Mouse (Mus musculus) heart, postnatal 10 days (tissue): Measurements from ENCODE around the gene Pcsk2. TPM values are rescaled to one million over a fixed set of nuclear protein-coding genes. Genes with fewer than 3 reads are reported as not detected.

ENCODE experiments used
- DNase-seq, 2 experiments: peaks; one replicate each; pipeline ENCODE4 v3.0.0; 2021
- intact Hi-C: fragments of 180-260 bp; cut with DNase I; formaldehyde crosslinking; loops from one replicate; pipeline ENCODE4 v1.15.1; 2025
- total RNA-seq, 2 experiments: library from RNA; stranded (reverse); gene quantifications; 2 replicates each; pipeline ENCODE4 v1.2.3; 2021

Pcsk2 gene
- total RNA-seq, 2 experiments from 2014 or later = not detected

DNA sequence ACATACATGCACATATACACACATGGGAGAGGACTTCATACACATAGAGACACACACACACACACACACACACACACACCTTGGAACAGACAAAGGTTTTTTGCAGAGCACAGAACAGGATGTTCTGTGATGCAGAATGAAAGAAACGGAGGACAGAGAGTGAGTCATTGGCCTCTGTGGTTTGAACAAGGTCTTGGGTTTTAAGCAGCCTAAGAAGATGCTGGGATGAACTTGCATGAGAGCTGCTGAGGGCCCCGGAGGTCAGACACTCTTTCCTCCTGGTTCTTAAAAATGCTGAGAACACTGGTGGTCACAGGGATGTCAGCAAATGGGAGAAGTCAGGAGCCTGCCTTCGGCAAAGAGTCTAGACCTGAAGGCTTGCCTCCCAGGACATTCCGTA, 178.1 kb downstream of the Pcsk2 start:
- no peak for DNase-seq
- intact Hi-C loops = no loop called here

DNA sequence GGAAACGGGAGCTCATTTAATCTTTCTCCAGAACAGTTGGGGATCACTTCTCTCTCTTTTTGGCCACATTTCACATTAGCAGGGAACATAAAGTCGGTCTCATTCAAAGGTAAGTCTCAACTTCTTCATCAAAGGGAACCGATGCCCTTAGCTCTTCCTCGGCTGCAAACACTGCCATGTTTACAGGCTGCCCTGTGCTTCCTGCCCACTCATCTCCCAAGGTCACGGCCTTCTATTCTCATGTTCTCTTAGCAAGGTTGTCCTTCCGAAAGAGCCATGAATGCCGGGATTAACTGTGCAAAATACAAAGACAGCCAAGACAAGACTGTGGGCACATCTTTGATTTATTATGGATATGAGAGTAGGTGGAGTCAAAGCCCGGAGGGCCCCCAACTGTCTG, 178.8 kb downstream of the Pcsk2 start:
- no peak for DNase-seq
- intact Hi-C loops = no loop called here

DNA sequence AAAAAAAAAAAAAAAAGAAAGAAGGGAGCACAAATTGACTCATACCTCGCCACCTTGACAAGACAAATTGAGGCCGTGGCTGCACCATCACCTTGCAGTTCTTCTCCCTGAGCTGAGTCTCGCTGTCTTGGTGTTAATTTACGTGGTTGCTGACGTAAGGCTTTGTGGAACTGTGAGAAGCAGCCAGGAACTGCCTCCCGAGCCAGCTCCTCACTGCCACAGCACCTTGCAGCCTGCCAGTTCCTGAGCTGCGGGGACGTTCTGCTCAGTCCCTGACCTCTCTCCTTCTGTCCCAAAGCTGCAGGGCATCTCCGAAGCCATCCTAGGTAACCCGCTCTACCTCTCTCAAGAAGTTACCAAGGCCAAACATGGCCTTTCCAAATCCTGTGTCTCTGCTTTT, 186.5 kb downstream of the Pcsk2 start:
- intact Hi-C loops = no loop called here

DNA sequence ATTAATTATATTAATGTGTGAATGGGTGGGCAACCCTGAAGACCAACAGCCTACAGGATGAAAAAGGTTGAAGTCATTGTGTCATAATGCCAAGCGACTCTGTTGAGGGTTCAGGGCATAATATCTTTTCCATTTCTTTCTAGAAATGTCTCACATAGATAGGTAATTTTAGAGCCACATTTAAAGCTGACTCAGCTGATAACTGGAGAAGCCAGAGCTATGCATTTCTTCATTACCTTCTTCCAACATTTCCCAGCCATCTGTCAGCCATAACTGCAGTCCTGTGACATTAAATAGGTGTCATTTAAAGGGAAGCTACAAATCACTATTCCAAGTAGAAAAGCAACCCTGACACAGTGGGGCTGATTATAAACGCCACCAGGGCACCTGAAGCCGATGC, 189.5 kb downstream of the Pcsk2 start:
- intact Hi-C loops = no loop called here
- no peak for DNase-seq

More for the DNA sequence above, 186.5 kb downstream of the Pcsk2 start:
- DNase-seq = no peak

DNA sequence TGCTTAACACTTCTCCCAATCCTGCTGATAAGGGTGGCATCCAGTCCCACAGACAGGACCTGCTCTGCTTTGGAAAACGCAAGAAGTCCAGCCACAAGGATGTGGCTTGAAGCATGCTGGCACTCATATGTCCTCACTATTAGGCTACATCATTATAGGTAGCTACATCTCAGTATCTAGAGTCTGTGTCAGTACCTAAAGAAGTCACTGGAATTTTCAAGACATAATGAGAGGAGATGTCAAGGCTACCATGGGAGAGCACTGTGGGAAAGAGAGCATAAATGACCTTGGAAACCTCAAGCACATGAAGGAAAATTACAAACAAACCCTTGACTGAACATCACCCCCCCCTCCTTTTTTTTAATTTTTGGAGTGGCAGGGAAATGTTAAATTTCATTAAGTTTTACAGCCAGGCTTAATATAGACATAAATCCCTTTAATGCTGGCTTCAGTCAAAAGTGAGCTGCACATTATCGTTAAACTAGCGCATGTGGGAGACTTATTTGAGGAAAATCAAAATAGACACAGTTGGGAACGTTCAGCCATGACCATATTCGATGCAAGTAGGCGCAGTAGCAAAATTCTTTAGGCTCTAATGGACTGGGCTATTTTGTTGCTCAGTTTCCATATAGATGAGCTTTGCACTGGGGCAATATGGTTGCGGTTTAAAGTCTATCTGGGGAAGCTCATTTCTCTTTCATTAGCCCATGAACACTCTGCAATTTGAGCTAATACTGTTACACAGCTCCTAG, 193.7 kb downstream of the Pcsk2 start:
- DNase-seq = no peak

DNA sequence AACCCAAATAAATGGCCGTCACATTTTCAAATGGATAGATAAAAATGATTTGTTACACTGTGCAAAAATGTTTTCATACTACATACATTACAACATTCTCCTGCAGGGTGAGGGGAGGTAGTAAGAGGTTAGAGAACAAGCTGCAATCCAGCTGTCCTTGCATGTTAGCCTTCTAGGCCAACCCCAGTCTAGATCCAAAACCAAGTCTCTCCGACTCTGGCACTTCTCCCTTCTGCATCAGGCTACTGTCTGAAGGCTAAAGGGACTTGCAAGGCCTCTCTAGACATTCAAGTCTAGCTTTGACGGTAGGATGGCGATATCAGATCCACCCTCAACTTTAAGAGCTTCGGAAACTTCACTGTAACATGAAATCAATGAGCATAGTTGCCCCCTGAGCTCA, 196.5 kb downstream of the Pcsk2 start:
- intact Hi-C loops = no loop called here
- no peak for DNase-seq

More for the DNA sequence above, 193.7 kb downstream of the Pcsk2 start:
- intact Hi-C loops = no loop called here

DNA sequence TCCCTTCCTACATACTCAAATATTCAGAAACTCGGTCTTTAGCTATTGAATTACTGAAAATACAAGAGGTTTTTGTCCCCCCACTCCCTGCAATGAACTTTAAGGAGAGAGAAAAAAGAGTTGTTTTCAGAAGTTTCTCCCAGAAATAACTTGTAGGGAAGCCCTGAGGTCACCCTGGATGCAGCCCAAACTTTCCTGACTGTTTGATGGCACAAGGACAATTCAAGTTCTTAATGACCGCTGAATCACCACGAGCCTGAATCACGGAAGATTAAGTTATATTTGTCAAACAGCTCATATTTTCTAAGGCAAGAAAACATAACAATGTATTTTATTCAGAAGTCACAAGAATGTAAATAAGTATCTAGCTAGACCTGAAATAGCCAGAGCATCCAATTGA, 197.1 kb downstream of the Pcsk2 start:
- peak in 1 of 2 experiments; percentile 3 for DNase-seq
- intact Hi-C loops = no loop called here

DNA sequence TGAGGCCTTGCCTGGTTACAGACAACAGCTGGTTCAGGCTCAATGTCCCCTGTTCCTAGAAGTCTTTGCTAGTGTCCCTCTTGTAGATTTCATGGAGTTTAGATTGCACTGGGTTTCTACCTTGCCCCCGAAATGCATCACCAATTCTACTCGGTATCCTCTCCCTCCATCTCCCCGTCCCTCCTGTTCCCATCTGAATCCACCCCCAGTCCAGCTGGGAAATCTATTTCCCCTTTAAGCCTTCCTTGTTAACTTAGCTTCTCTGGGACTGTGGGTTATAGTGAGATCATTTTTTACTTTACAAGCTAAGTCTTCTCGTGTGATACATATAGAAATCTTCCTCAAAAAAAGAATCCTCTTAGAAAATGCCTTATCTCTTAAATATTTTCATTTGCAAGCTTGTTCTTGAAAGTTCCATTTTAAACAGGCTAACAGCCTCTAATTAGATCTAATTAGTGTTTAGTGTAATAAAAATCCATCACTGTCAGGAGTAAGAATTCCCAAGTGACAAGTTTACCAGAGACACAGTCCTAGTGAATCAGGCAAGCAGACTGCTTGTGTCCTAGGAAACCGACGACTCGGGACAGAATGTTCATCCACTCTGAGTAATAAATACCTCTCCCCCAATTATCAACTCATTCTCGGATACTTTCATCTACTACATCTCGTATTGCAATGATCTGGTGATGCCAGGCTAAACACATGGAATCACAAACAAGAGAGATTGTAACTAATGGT, 206.3 kb downstream of the Pcsk2 start:
- intact Hi-C loops = no loop called here

DNA sequence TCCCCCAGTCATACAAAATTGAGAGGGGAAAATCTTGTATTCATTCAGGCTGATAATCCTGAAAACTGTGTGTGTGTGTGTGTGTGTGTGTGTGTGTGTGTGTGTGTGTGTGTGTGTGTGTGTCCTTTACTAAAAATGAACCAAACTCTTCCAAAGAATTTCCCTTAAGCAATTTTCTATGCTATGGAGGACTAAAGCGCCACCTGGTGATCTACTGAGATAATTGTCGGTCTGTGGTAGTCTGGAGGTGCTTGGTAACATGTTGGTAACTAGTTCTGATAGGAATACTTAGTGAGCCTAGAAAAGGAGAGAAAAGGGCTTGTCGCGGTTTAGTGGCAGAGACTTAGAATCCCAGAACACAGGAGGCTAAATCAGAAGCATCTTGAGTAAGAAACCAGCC, 230.5 kb downstream of the Pcsk2 start:
- peak; percentile 5 to 41 for DNase-seq

More for the DNA sequence above, 206.3 kb downstream of the Pcsk2 start:
- DNase-seq = no peak

DNA sequence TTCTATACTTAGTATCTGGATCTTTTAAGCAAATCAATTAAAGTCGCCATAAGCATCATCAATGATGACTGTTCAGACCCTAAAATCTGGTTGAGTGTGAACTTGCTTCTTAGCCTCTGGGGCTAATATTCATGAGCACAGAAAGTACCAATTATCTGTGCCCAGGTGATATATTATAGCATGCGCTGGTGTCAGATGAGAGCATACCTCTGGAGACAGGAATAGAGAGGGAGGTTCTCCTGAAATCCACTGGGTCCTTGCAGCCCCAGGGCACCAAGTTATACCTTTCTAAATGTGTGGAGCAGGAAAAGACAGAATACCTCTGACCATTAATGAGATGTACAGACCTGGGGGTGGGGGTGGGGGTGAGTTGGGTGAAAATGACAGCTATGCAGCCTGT, 234.4 kb downstream of the Pcsk2 start:
- DNase-seq = no peak
- intact Hi-C loops = no loop called here

More for the DNA sequence above, 230.5 kb downstream of the Pcsk2 start:
- intact Hi-C loops = loop anchor here (2.0 kb wide), 1 partner anchor 662 kb away; no protein-coding TSS in a partner anchor

DNA sequence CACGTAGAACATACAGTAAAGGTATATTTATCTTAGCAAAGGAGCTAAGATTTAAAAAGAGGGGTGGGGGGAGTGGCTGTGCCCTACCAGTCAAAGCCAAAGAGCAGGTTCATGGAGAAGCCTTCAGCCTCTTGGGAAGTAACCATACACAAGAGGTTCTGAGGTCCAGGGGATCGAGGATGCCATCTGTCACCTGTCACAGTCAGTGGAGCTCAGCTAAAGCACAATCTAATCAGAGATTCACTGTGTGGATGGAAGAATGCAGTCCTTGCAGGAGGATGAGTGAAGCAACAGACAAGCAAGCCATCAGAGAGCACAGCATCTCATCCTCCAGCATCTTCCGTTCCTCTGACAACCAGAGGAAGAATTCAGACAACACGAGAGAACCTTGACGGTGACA, 244.0 kb downstream of the Pcsk2 start:
- intact Hi-C loops = no loop called here

DNA sequence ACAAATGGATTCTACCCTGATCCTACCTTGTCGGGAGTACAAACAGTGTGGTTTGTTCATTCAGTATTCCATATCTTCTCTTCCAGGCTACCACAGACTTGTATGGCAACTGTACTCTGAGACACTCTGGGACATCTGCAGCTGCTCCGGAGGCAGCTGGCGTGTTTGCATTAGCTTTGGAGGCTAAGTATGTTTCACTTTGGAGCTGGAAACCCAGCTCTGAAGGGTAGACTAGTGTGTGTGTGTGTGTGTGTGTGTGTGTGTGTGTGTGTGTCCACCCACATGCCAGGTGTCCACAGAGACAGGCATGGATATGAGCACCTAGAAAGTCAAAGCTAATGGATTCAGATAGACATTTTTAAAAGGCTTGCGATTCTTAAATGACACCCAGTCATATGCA, 249.9 kb downstream of the Pcsk2 start:
- no peak for DNase-seq
- intact Hi-C loops = no loop called here

More for the DNA sequence above, 244.0 kb downstream of the Pcsk2 start:
- no peak for DNase-seq

DNA sequence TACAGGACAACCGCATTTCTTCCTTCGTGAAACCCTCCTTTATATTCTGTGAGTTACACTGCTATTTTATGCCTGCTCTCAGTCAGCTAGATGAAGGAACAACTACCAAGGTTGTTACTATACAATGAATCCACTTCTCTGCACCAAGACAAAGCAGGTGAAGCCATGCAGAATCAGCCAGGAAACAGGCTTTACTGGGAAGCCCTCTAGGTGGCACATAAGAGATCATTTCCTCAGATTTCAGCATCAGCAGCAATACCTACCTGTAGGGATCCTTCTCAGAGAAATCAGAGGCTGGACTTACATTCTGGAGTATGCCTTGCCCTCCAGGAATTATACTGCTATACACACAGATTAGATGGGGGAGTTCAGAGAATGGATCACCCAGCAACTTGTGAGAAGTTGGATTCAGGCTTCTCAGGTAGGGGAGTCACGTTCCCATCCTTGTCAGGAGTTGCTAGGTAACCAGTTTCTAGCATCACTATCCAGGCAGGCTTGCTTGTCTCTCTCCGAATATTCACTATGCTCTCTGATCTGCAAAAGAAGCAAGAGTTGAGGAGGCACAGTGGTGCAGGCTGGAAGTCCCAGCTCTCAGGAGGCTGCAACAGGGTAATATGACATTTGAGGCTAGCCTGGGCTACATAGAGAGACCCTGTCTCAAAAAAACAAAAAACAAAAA, 250.5 kb downstream of the Pcsk2 start:
- intact Hi-C loops = no loop called here
- DNase-seq = no peak

DNA sequence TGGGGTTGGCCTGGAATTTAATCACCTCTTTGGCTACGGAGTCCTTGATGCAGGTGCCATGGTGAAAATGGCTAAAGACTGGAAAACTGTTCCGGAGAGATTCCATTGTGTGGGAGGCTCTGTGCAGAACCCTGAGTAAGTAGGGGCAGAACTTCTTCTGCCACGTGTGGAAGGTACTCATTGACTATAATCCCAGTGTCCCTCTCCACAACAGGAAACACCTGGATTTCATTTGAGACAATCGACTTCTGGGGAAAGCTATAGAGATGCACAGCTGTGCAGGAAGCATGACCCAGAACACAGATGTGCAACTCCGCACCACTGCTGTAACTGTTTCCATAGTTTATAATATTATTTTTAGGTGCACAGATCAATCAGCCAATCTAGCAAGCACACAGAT, 255.1 kb downstream of the Pcsk2 start:
- intact Hi-C loops = no loop called here
- no peak for DNase-seq

DNA sequence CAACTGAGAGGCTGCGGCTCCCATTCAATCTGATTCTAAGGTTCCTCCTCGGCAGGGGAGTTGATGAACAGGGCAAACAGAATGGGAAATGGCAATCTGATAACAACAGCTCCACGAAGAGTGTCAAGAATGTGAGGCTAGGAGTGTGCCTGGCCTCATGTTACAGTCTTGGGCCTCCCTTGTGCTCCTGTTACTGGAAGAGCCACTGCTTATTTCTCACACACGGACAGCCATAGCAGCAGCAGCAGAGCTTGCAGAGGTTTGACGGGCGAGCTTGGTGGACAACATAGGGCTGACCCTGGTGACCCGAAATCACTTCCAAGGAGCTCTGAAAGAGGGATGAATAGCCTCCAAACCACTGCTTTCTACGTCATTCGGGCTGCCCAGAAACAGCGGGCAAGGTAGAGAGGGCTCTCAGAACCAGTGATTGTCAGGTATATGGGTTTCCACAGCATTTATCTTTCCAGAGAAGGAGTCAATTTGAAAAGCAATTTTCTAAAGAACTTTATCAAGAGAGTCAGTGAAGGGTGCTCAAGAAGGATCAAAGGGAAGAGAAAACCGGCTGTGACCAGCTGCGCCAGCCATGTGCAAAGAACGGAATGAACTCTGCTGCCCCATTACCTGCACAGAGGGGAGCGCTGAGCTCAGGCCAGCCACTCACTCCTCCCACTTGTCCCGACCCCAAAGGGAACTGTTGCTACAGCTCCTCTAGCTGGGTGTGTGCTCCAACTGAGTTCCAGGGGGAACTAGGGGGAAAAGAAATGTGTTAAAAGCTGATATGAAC, 260.4 kb downstream of the Pcsk2 start:
- no peak for DNase-seq
- intact Hi-C loops = no loop called here

DNA sequence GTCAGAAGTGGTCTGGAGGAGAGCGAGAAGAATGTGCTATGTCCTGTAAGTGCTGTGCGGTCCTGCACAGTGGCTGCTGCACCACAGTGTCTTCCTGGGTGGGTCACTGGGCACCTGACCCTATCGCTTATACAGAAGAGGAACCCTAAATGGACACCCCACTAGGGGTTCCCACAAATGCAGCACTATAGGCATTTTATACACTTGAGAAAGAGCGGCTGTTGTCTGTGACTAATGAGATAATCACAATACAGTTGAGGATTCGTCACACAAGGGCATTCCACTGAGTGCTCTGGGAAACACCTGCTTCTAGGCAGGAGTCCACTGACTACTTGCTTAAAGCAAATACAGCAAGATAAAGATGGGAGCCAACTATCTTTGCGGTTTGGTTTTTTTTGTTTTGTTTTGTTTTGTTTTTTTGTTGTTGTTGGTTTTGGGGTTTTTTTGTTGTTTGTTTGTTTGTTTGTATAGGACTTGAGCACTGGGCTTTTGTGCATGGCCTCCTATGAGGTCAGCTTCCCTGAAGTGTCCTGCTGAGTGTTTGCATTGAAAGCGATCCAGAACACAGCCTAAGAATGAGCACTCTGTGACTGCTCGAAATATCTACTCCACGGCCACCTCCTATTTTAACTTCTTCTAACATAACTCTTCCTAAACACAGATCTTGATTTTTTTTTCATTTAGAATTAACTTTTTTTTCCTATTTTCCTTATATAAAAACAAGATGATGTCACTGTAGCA, 261.1 kb downstream of the Pcsk2 start:
- DNase-seq = no peak
- intact Hi-C loops = no loop called here

DNA sequence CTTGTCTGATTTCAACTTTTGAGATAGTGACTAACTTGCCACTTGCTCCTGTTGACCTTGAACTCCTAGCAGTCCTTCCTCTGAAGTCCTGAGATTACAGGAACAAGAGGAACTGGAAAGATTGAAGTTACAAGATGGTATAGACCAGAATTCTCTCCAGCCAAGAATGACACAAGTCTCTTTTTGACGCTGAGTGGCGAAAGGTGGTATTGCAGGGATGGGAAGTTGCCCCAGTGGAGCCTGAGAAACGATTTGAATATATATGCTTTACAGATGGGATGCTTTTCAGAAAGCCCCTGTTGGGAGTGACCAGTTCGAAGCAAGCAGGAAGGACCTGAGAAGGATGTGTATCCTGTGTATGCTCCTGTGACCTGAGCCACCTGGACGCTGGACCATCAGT, 262.8 kb downstream of the Pcsk2 start:
- intact Hi-C loops = no loop called here
- no peak for DNase-seq

DNA sequence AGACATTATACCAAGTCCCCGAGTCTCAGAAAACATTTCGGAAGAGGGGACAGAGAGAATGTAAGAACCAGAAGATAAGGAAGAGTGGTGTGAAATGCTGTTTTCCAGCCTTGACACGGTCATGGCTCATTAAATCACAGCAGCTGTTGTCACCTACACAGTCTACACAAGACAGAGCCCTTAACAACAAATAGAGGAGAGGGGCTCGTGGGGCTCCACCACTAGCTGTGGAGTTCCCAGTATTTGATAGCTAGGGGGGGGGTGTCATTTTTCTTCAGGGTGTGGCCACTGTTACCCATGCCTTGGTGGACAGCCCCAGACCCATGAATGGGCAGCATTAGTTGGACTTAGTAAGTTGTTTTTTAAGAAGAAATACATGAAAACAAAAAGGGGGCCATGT, 266.3 kb downstream of the Pcsk2 start:
- intact Hi-C loops = no loop called here
- no peak for DNase-seq

DNA sequence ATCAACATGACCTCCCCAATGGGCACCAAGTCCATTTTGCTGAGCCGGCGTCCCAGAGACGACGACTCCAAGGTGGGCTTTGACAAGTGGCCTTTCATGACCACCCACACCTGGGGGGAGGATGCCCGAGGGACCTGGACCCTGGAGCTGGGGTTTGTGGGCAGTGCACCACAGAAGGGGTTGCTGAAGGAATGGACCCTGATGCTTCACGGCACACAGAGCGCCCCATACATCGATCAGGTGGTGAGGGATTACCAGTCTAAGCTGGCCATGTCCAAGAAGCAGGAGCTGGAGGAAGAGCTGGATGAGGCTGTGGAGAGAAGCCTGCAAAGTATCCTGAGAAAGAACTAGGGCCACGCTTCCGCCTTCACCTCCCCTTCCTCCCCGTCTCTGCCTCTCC, 267.5 kb downstream of the Pcsk2 start:
- intact Hi-C loops = no loop called here

DNA sequence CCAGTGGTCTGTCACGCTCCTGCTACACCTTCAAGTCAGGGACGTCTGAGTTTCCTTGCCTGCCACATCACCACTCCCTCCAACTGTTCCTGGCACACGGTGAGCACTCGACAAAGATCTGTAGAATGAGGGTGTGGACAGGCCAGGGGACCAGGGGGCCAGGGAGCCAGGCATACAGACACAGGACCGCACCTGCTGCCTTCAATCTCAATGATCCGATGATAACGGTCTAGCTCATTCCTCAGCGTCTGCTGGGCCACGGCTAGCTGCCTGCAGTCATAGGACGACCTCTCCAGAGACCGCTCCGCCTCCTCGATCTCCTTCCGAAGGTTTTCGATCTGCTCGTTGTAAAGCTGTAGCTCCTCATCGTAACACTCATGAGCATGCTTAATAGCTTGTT, 285.7 kb downstream of the Pcsk2 start:
- intact Hi-C loops = no loop called here
- no peak for DNase-seq

More for the DNA sequence above, 267.5 kb downstream of the Pcsk2 start:
- no peak for DNase-seq
